Mouse (Mus musculus): ENCODE data around the gene Ccs. TPM values are rescaled to one million over a fixed set of nuclear protein-coding genes. Genes with fewer than 3 reads are reported as not detected.

Ccs gene
- polyA plus RNA-seq, 1 experiment from 2014 or later = 53.7 TPM

GRCm38 (mm10) chr19:4842611-4843010 is 3.5 kb upstream of the Ccs start:
- Histone ChIP-seq H3K4me1 (replicated peaks; ENCODE audit: control insufficient read depth, insufficient read depth, low read length) (peaks cover 14% of the 10 kb centered on the region), H3K27ac (ENCODE audit: low read length) (no peak overlapping the region), H3K27me3 (ENCODE audit: control insufficient read depth, insufficient read depth, low read depth, low read length) (peaks cover 12% of the 10 kb centered on the region), H3K4me2 (ENCODE audit: low read depth, low read length) (no peak overlapping the region), H3K9ac (ENCODE audit: low read length) (no peak overlapping the region), H3K4me3 (ENCODE audit: low read length) (no peak overlapping the region), H3K9me3 (ENCODE audit: control insufficient read depth, low read length) (no peaks in the 10 kb centered on the region), H3K36me3 (ENCODE audit: control insufficient read depth, insufficient read depth, low read length) (no peaks in the 10 kb centered on the region)
- ATAC-seq (ENCODE audit: low read depth) = no peak
- WGBS = 60% methylated on average over 2 of the region's 2 CpGs

GRCm38 (mm10) chr19:4840848-4841247 is 1.7 kb upstream of the Ccs start:
- 82% methylated on average over 9 of the region's 9 CpGs for WGBS
- Histone ChIP-seq H3K4me3 (ENCODE audit: low read length) (no peak overlapping the region), H3K9me3 (ENCODE audit: control insufficient read depth, low read length) (no peaks in the 10 kb centered on the region), H3K27ac (ENCODE audit: low read length) (no peak overlapping the region), H3K4me2 (ENCODE audit: low read depth, low read length) (no peak overlapping the region), H3K27me3 (ENCODE audit: control insufficient read depth, insufficient read depth, low read depth, low read length) (peaks cover 12% of the 10 kb centered on the region), H3K4me1 (replicated peaks; ENCODE audit: control insufficient read depth, insufficient read depth, low read length) (peaks cover 14% of the 10 kb centered on the region), H3K36me3 (ENCODE audit: control insufficient read depth, insufficient read depth, low read length) (no peaks in the 10 kb centered on the region), H3K9ac (ENCODE audit: low read length) (no peak overlapping the region)
- ATAC-seq (ENCODE audit: low read depth) = no peak

- peaks cover 12% of the 10 kb centered on the region for H3K27me3 ChIP-seq (ENCODE audit: control insufficient read depth, insufficient read depth, low read depth, low read length)
- peak overlapping the region; percentile 76 for H3K4me3 ChIP-seq (ENCODE audit: low read length)
- no peaks in the 10 kb centered on the region for H3K9me3 ChIP-seq (ENCODE audit: control insufficient read depth, low read length)
- H3K9ac ChIP-seq (ENCODE audit: low read length) = peak overlapping the region; percentile 84
- H3K4me1 ChIP-seq (replicated peaks; ENCODE audit: control insufficient read depth, insufficient read depth, low read length) = peaks cover 14% of the 10 kb centered on the region
- H3K4me2 ChIP-seq (ENCODE audit: low read depth, low read length) = peak overlapping the region; percentile 98
- peak; percentile 43; the same call in 1 of the 2 replicates for ATAC-seq (ENCODE audit: low read depth)
- no peaks in the 10 kb centered on the region for H3K36me3 ChIP-seq (ENCODE audit: control insufficient read depth, insufficient read depth, low read length)
- 0 out of 2 replicates have a peak overlapping the region, but pooled peaks have one; percentile 27 for H3K27ac ChIP-seq (ENCODE audit: low read length)
- 26% methylated on average over 10 of the region's 10 CpGs for WGBS
Observed at GRCm38 (mm10) chr19:4838526-4839140, 499 bp downstream of the Ccs start.

- Histone ChIP-seq H3K27ac (ENCODE audit: low read length) (no peak overlapping the region), H3K9me3 (ENCODE audit: control insufficient read depth, low read length) (no peaks in the 10 kb centered on the region), H3K4me2 (ENCODE audit: low read depth, low read length) (no peak overlapping the region), H3K9ac (ENCODE audit: low read length) (no peak overlapping the region), H3K4me1 (replicated peaks; ENCODE audit: control insufficient read depth, insufficient read depth, low read length) (peaks cover 14% of the 10 kb centered on the region), H3K36me3 (ENCODE audit: control insufficient read depth, insufficient read depth, low read length) (peaks cover 3% of the 10 kb centered on the region; the same call in 1 of the 2 replicates), H3K27me3 (ENCODE audit: control insufficient read depth, insufficient read depth, low read depth, low read length) (peaks cover 12% of the 10 kb centered on the region), H3K4me3 (ENCODE audit: low read length) (no peak overlapping the region)
- no peak for ATAC-seq (ENCODE audit: low read depth)
- 91% methylated on average over 6 of the region's 6 CpGs for WGBS
Observed at GRCm38 (mm10) chr19:4837049-4837448, 2.1 kb downstream of the Ccs start.

- H3K36me3 ChIP-seq (ENCODE audit: control insufficient read depth, insufficient read depth, low read length) = peaks cover 3% of the 10 kb centered on the region; the same call in 1 of the 2 replicates
- H3K9me3 ChIP-seq (ENCODE audit: control insufficient read depth, low read length) = no peaks in the 10 kb centered on the region
- 67% methylated on average over 2 of the region's 2 CpGs for whole genome bisulfite sequencing
- H3K27me3 ChIP-seq (ENCODE audit: control insufficient read depth, insufficient read depth, low read depth, low read length) = peaks cover 12% of the 10 kb centered on the region
- no peak overlapping the region for H3K27ac ChIP-seq (ENCODE audit: low read length)
- H3K9ac ChIP-seq (ENCODE audit: low read length) = no peak overlapping the region
- no peak for ATAC-seq (ENCODE audit: low read depth)
- H3K4me1 ChIP-seq (replicated peaks; ENCODE audit: control insufficient read depth, insufficient read depth, low read length) = peaks cover 14% of the 10 kb centered on the region
- H3K4me2 ChIP-seq (ENCODE audit: low read depth, low read length) = no peak overlapping the region
- H3K4me3 ChIP-seq (ENCODE audit: low read length) = no peak overlapping the region
Observed at GRCm38 (mm10) chr19:4836096-4836495, 3.0 kb downstream of the Ccs start.

- no peak for ATAC-seq (ENCODE audit: low read depth)
- no peak overlapping the region for H3K9ac ChIP-seq (ENCODE audit: low read length)
- 79% methylated on average over 8 of the region's 8 CpGs for WGBS
Observed at GRCm38 (mm10) chr19:4833977-4834376, 5.2 kb downstream of the Ccs start.

GRCm38 (mm10) chr19:4829156-4829555 is 10.0 kb downstream of the Ccs start:
- Histone ChIP-seq H3K27me3 (ENCODE audit: control insufficient read depth, insufficient read depth, low read depth, low read length) (no peaks in the 10 kb centered on the region), H3K36me3 (ENCODE audit: control insufficient read depth, insufficient read depth, low read length) (peaks cover 6% of the 10 kb centered on the region; the same call in 1 of the 2 replicates), H3K4me1 (replicated peaks; ENCODE audit: control insufficient read depth, insufficient read depth, low read length) (no peaks in the 10 kb centered on the region), H3K4me3 (ENCODE audit: low read length) (no peak overlapping the region), H3K27ac (ENCODE audit: low read length) (no peak overlapping the region), H3K9me3 (ENCODE audit: control insufficient read depth, low read length) (no peaks in the 10 kb centered on the region), H3K4me2 (ENCODE audit: low read depth, low read length) (no peak overlapping the region), H3K9ac (ENCODE audit: low read length) (no peak overlapping the region)
- 55% methylated on average over 7 of the region's 7 CpGs for WGBS
- ATAC-seq (ENCODE audit: low read depth) = no peak

More at GRCm38 (mm10) chr19:4833977-4834376, 5.2 kb downstream of the Ccs start:
- Histone ChIP-seq H3K4me2 (ENCODE audit: low read depth, low read length) (no peak overlapping the region), H3K9me3 (ENCODE audit: control insufficient read depth, low read length) (no peaks in the 10 kb centered on the region), H3K4me1 (replicated peaks; ENCODE audit: control insufficient read depth, insufficient read depth, low read length) (peaks cover 8% of the 10 kb centered on the region), H3K36me3 (ENCODE audit: control insufficient read depth, insufficient read depth, low read length) (peaks cover 3% of the 10 kb centered on the region; the same call in 1 of the 2 replicates), H3K27ac (ENCODE audit: low read length) (no peak overlapping the region), H3K27me3 (ENCODE audit: control insufficient read depth, insufficient read depth, low read depth, low read length) (no peaks in the 10 kb centered on the region), H3K4me3 (ENCODE audit: low read length) (no peak overlapping the region)

- no peak overlapping the region for H3K4me3 ChIP-seq (ENCODE audit: low read length)
Observed at GRCm38 (mm10) chr19:4828444-4829114, 10.6 kb downstream of the Ccs start.

GRCm38 (mm10) chr19:4820678-4821303 is 18.3 kb downstream of the Ccs start:
- H3K36me3 ChIP-seq (ENCODE audit: control insufficient read depth, insufficient read depth, low read length) = peaks cover 3% of the 10 kb centered on the region; the same call in 1 of the 2 replicates
- ATAC-seq (ENCODE audit: low read depth) = peak; percentile 88
- H3K9me3 ChIP-seq (ENCODE audit: control insufficient read depth, low read length) = no peaks in the 10 kb centered on the region
- no peak overlapping the region for H3K9ac ChIP-seq (ENCODE audit: low read length)
- H3K27ac ChIP-seq (ENCODE audit: low read length) = no peak overlapping the region
- whole genome bisulfite sequencing = 63% methylated on average over 5 of the region's 5 CpGs
- H3K4me1 ChIP-seq (replicated peaks; ENCODE audit: control insufficient read depth, insufficient read depth, low read length) = no peaks in the 10 kb centered on the region
- no peak overlapping the region for H3K4me2 ChIP-seq (ENCODE audit: low read depth, low read length)
- H3K4me3 ChIP-seq (ENCODE audit: low read length) = no peak overlapping the region
- no peaks in the 10 kb centered on the region for H3K27me3 ChIP-seq (ENCODE audit: control insufficient read depth, insufficient read depth, low read depth, low read length)

More at GRCm38 (mm10) chr19:4828444-4829114, 10.6 kb downstream of the Ccs start:
- H3K4me2 ChIP-seq (ENCODE audit: low read depth, low read length) = peak overlapping the region; percentile 26; the same call in 1 of the 2 replicates
- no peak overlapping the region for H3K9ac ChIP-seq (ENCODE audit: low read length)
- no peak overlapping the region for H3K27ac ChIP-seq (ENCODE audit: low read length)
- H3K4me1 ChIP-seq (replicated peaks; ENCODE audit: control insufficient read depth, insufficient read depth, low read length) = no peaks in the 10 kb centered on the region
- peaks cover 6% of the 10 kb centered on the region; the same call in 1 of the 2 replicates for H3K36me3 ChIP-seq (ENCODE audit: control insufficient read depth, insufficient read depth, low read length)
- H3K9me3 ChIP-seq (ENCODE audit: control insufficient read depth, low read length) = no peaks in the 10 kb centered on the region
- peak; percentile 54 for ATAC-seq (ENCODE audit: low read depth)
- 47% methylated on average over 16 of the region's 16 CpGs for WGBS
- H3K27me3 ChIP-seq (ENCODE audit: control insufficient read depth, insufficient read depth, low read depth, low read length) = no peaks in the 10 kb centered on the region
